Mouse (Mus musculus): ENCODE measurements around the gene Irs1. TPM values are rescaled to one million over a fixed set of nuclear protein-coding genes. Genes with fewer than 3 reads are reported as not detected.
A peak's percentile ranks its signal among the peaks of the same experiment; 100 is the strongest.

The Irs1 gene
- polyA plus RNA-seq, 1 experiment from 2014 or later, result 7.9 TPM

GRCm38 (mm10) chr1:82239409-82240201, 51.6 kb downstream of the Irs1 start:
- no peaks in the 10 kb centered on the region for H3K9me3 ChIP-seq
- no peak overlapping the region for H3K27ac ChIP-seq
- no peak overlapping the region for H3K9ac ChIP-seq (replicated peaks)
- H3K4me1 ChIP-seq (replicated peaks), result no peaks in the 10 kb centered on the region
- WGBS, result 93% methylated on average over 3 of the region's 3 CpGs
- no peak overlapping the region for H3K4me2 ChIP-seq (replicated peaks)
- no peak for ATAC-seq
- H3K27me3 ChIP-seq, result no peaks in the 10 kb centered on the region
- H3K36me3 ChIP-seq, result peaks cover 2% of the 10 kb centered on the region; the same call in 1 of the 2 replicates
- no peak overlapping the region for H3K4me3 ChIP-seq (replicated peaks)

DNA sequence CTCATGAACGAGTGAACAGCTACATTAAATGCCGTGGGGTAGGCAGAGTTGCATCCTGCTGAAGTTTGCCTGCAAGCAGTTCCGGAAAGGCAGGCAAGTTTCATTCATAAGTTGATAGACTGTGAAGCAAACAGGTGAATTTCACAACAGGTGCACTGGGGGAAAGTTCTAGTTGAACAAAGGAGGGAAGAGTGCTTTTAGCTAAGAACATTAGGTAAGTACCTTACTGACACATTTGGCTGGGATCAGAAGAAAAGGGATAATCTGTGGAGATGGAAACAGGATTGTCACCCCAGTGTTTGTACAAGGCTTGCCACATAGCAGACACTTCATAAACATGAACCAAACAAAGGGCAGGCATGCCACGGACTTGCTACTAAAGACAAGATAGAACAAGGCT, 53.0 kb downstream of the Irs1 start:
- Histone ChIP-seq H3K27ac (no peak overlapping the region), H3K9ac (replicated peaks) (no peak overlapping the region), H3K36me3 (peaks cover 9% of the 10 kb centered on the region; the same call in 1 of the 2 replicates), H3K4me3 (replicated peaks) (no peak overlapping the region), H3K4me1 (replicated peaks) (no peaks in the 10 kb centered on the region), H3K27me3 (no peaks in the 10 kb centered on the region), H3K4me2 (replicated peaks) (no peak overlapping the region), H3K9me3 (no peaks in the 10 kb centered on the region)
- ATAC-seq, result no peak
- 83% methylated on average over 4 of the region's 4 CpGs for WGBS

GRCm38 (mm10) chr1:82235455-82236104, 55.6 kb downstream of the Irs1 start:
- no peak for ATAC-seq
- 68% methylated on average over 3 of the region's 3 CpGs for WGBS
- Histone ChIP-seq H3K4me3 (replicated peaks) (no peak overlapping the region), H3K4me1 (replicated peaks) (no peaks in the 10 kb centered on the region), H3K9me3 (no peaks in the 10 kb centered on the region), H3K36me3 (peaks cover 9% of the 10 kb centered on the region; the same call in 1 of the 2 replicates), H3K4me2 (replicated peaks) (no peak overlapping the region), H3K27me3 (no peaks in the 10 kb centered on the region), H3K27ac (no peak overlapping the region), H3K9ac (replicated peaks) (no peak overlapping the region)

DNA sequence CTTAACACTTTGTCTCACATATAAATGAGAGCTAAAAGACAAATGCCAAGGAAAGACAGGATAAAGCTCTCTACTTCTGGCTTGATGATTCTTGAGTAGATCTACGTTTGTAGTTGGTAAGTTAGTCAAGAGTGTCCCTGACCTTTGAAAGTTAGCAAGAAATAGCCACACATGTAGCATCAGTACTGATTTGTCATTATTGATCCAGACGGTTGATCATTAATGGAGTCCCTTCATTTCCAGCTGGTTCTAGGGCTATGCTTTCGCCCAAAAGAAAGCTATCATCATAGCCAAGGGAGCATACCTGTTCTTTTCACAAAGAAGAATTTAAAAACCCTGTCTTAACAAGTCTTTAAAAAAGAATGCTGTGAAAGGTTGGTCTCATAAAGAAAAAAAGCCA, 56.6 kb downstream of the Irs1 start:
- ATAC-seq, result no peak
- no peak overlapping the region for H3K4me3 ChIP-seq (replicated peaks)
- WGBS, result 94% methylated on average over 3 of the region's 3 CpGs
- peaks cover 9% of the 10 kb centered on the region; the same call in 1 of the 2 replicates for H3K36me3 ChIP-seq
- no peak overlapping the region for H3K9ac ChIP-seq (replicated peaks)
- no peaks in the 10 kb centered on the region for H3K9me3 ChIP-seq
- H3K4me2 ChIP-seq (replicated peaks), result no peak overlapping the region
- H3K4me1 ChIP-seq (replicated peaks), result no peaks in the 10 kb centered on the region
- no peak overlapping the region for H3K27ac ChIP-seq
- no peaks in the 10 kb centered on the region for H3K27me3 ChIP-seq

- H3K27ac ChIP-seq, result no peak within 1 kb of the TSS
- no peaks in the 10 kb centered on the region for H3K27me3 ChIP-seq
- H3K4me1 ChIP-seq (replicated peaks), result no peaks in the 10 kb centered on the region
- H3K36me3 ChIP-seq, result peaks cover 9% of the 10 kb centered on the region; the same call in 1 of the 2 replicates
- no peak within 1 kb of the TSS for H3K4me2 ChIP-seq (replicated peaks)
- H3K4me3 ChIP-seq (replicated peaks), result no peak within 1 kb of the TSS
- ATAC-seq, result no peak
- H3K9ac ChIP-seq (replicated peaks), result no peak within 1 kb of the TSS
- 91% methylated on average over 3 of the region's 3 CpGs for WGBS
- H3K9me3 ChIP-seq, result no peaks in the 10 kb centered on the region
Observed at GRCm38 (mm10) chr1:82232812-82233211, 58.4 kb downstream of the Irs1 start, which contains the start of gene Gm9747. Gene Gm9747, plus strand, starts transcription at chr1:82233112.

DNA sequence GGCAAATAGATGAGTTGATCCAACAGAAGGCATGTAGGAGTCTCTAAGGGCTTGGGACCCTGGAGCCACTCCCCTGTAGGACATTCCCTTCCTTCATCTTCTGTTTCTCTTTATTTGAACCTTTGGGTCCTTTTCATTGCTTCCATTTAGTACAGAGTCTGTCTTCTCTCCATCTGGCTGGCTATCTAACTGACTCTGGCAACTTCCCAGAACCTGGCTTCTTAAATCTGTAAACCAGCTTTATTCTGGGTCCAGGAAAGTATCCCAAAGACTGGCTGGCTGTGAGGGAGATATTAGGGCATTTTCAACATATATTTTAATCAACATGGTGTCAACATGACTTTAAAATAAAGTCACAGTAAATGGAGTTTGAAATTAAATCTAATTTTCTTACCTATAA, 62.4 kb downstream of the Irs1 start:
- Histone ChIP-seq H3K9ac (replicated peaks) (no peak overlapping the region), H3K4me2 (replicated peaks) (no peak overlapping the region), H3K27ac (no peak overlapping the region), H3K9me3 (no peaks in the 10 kb centered on the region), H3K36me3 (peaks cover 5% of the 10 kb centered on the region; the same call in 1 of the 2 replicates), H3K27me3 (no peaks in the 10 kb centered on the region), H3K4me3 (replicated peaks) (no peak overlapping the region), H3K4me1 (replicated peaks) (no peaks in the 10 kb centered on the region)
- ATAC-seq, result no peak

DNA sequence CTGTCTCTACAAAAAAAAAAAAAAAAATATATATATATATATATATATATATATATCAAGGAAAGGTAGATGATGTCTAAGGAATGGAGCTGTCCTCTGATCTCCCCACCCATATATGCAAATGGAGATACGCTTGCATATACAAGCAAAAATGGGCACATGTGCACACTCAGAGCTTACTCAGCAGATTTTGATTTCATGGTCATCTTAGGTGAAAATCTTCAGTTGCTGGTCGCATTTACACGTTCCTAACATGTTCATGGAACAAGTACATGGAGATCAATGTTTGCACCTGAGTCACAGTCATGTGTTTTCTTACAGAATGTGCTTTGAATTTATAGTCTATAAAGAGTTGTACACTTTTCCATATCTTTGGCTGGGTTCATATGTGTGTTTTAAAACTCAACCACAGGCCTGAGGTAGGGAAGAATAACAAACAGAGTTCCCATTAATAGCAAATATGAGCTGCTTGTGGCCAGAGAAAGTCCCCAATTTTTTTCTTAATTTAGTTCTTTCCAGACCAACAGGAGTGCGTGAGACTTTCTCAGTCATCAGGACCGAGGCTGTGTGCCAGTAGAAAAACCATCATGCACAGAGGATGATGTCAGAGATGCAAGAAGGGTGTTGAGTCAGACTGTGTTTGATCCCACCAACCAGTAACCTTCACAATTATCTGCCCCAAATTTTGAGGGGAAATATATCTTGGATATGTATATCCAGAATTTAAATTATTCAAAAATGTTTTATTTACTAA, 68.0 kb downstream of the Irs1 start:
- WGBS, result 96% methylated on average over 5 of the region's 5 CpGs
- H3K4me3 ChIP-seq (replicated peaks), result no peak overlapping the region
- no peak overlapping the region for H3K27ac ChIP-seq
- peaks cover 8% of the 10 kb centered on the region for H3K4me1 ChIP-seq (replicated peaks)
- no peak for ATAC-seq
- no peak overlapping the region for H3K4me2 ChIP-seq (replicated peaks)
- H3K36me3 ChIP-seq, result no peaks in the 10 kb centered on the region
- no peaks in the 10 kb centered on the region for H3K27me3 ChIP-seq
- no peaks in the 10 kb centered on the region for H3K9me3 ChIP-seq
- no peak overlapping the region for H3K9ac ChIP-seq (replicated peaks)

GRCm38 (mm10) chr1:82221462-82221861, 69.8 kb downstream of the Irs1 start:
- H3K4me3 ChIP-seq (replicated peaks), result no peak overlapping the region
- H3K9me3 ChIP-seq, result no peaks in the 10 kb centered on the region
- no peak for ATAC-seq
- no peaks in the 10 kb centered on the region for H3K36me3 ChIP-seq
- no peak overlapping the region for H3K4me2 ChIP-seq (replicated peaks)
- H3K27ac ChIP-seq, result no peak overlapping the region
- no peak overlapping the region for H3K9ac ChIP-seq (replicated peaks)
- H3K27me3 ChIP-seq, result no peaks in the 10 kb centered on the region
- 70% methylated on average over 1 of the region's 1 CpGs for WGBS
- peaks cover 8% of the 10 kb centered on the region for H3K4me1 ChIP-seq (replicated peaks)

DNA sequence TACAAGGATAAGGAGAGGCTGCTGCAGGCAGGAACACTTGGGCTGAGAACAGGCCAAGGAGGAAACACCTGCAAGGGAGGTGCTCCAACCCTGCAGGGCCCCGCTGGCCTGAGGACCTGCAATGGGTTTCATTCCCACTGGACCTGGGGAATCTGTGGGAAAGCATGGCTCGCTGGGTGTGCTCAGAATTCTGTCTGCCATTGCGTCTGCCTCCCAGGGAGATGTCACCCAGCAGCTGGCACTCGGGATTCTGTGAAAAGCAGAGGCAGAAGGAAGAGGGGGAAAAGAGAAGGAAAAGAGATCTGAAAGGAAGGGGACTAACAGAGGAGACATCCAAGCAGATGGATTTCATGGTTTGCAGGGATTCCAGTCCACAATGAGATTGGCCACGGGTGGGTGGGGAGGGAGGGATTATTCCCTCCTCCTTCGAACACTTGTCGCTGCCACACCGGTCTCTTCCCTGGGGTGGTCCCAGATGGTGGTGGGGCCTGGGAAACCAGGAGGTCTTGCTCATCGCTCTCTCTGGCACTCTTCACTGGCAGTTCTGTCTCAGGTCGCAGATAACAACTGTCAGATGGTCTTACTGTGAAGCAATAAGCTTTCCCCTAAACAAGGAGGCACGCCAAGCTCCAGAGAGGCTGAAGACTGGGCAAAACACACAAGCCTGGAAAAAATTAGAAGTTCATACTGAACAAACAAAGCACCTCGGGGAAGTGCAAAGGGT, 70.4 kb downstream of the Irs1 start:
- peaks cover 8% of the 10 kb centered on the region for H3K4me1 ChIP-seq (replicated peaks)
- peak overlapping the region; percentile 25; the same call in 1 of the 2 replicates for H3K27ac ChIP-seq
- H3K9ac ChIP-seq (replicated peaks), result no peak overlapping the region
- no peak overlapping the region for H3K4me3 ChIP-seq (replicated peaks)
- no peaks in the 10 kb centered on the region for H3K27me3 ChIP-seq
- WGBS, result 33% methylated on average over 12 of the region's 12 CpGs
- H3K4me2 ChIP-seq (replicated peaks), result no peak overlapping the region
- H3K36me3 ChIP-seq, result no peaks in the 10 kb centered on the region
- peak; percentile 48; the same call in 1 of the 2 replicates for ATAC-seq
- H3K9me3 ChIP-seq, result no peaks in the 10 kb centered on the region

DNA sequence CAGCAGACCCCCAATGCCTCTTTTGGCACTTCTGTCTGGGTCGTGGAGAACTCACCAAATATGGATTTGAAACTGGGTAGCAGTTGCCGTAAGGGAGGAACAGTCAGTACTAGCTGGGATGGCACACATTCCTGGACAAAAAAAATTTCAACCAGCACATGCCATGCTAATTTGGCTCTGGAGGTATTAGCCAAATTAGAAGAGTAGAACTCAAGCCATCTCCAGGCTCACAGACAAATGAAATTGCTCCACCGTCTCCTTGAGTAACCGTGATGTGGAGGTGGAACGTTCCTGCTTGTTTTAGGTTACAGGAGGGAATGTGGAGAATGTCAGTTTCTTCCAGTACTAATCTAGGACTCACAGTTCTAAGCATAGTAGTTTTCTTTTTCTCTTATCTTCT, 83.7 kb downstream of the Irs1 start:
- WGBS, result 93% methylated on average over 5 of the region's 5 CpGs
- H3K9ac ChIP-seq (replicated peaks), result no peak overlapping the region
- H3K9me3 ChIP-seq, result peaks cover 5% of the 10 kb centered on the region; the same call in 1 of the 2 replicates
- no peak overlapping the region for H3K27ac ChIP-seq
- no peaks in the 10 kb centered on the region for H3K36me3 ChIP-seq
- no peak for ATAC-seq
- H3K4me1 ChIP-seq (replicated peaks), result no peaks in the 10 kb centered on the region
- no peak overlapping the region for H3K4me3 ChIP-seq (replicated peaks)
- no peaks in the 10 kb centered on the region for H3K27me3 ChIP-seq
- no peak overlapping the region for H3K4me2 ChIP-seq (replicated peaks)

DNA sequence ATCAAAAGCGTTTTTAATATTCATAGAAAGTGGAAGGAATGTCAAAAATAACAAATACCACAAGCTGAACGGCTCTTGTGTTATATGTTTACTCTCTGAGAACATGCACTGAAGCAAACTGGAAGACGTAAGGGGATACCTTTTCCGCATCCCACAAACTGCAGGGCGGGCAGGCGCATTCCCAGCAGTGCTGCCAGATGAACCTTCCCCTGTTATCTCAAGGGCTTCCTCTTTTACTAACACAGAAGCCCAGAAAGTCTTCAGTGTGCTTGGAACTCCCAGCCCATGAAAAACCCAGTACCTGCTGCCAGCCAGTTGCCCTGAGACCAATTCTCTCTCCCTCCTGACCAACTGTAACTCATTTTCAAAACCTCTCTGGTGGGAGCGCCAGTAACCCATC, 90.6 kb downstream of the Irs1 start:
- no peak for ATAC-seq

More for the DNA sequence above, 90.6 kb downstream of the Irs1 start:
- H3K4me3 ChIP-seq (replicated peaks), result no peak overlapping the region
- no peak overlapping the region for H3K4me2 ChIP-seq (replicated peaks)
- no peak overlapping the region for H3K27ac ChIP-seq
- H3K36me3 ChIP-seq, result no peaks in the 10 kb centered on the region
- H3K27me3 ChIP-seq, result no peaks in the 10 kb centered on the region
- 0 out of 2 replicates have a peak, but pooled peaks cover 2% of the 10 kb centered on the region for H3K4me1 ChIP-seq (replicated peaks)
- whole genome bisulfite sequencing, result 82% methylated on average over 7 of the region's 7 CpGs
- no peak overlapping the region for H3K9ac ChIP-seq (replicated peaks)
- H3K9me3 ChIP-seq, result no peaks in the 10 kb centered on the region
